Mouse (Mus musculus): ENCODE results near the gene Vangl2.

Vangl2 gene

GRCm38 (mm10) chr1:171970854-171971586 lies 57.2 kb downstream of the Vangl2 start:
- in situ Hi-C loops (cut with MboI, MseI) = no loop called here

- in situ Hi-C loops (cut with MboI, MseI) = no loop called here
These were observed 59.0 kb downstream of the Vangl2 start for GRCm38 (mm10) chr1:171969221-171969620.

GRCm38 (mm10) chr1:171966054-171966790 lies 62.0 kb downstream of the Vangl2 start:
- in situ Hi-C loops (cut with MboI, MseI) = no loop called here

GRCm38 (mm10) chr1:171963613-171964012 lies 64.6 kb downstream of the Vangl2 start:
- in situ Hi-C loops (cut with MboI, MseI) = no loop called here

- in situ Hi-C loops (cut with MboI, MseI) = no loop called here
These were observed 66.5 kb downstream of the Vangl2 start for GRCm38 (mm10) chr1:171961704-171962103.

GRCm38 (mm10) chr1:171960726-171961125 lies 67.5 kb downstream of the Vangl2 start:
- in situ Hi-C loops (cut with MboI, MseI) = no loop called here

GRCm38 (mm10) chr1:171957411-171957810 lies 70.8 kb downstream of the Vangl2 start:
- in situ Hi-C loops (cut with MboI, MseI) = loop anchor here (10.0 kb wide), 1 partner anchor 1103 kb away; no protein-coding TSS in a partner anchor

- in situ Hi-C loops (cut with MboI, MseI) = loop anchor here (10.0 kb wide), 1 partner anchor 1100 kb away; no protein-coding TSS in a partner anchor
These were observed 73.2 kb downstream of the Vangl2 start for GRCm38 (mm10) chr1:171955071-171955470.
